Mouse (Mus musculus): ENCODE measurements at regions not wholly inside any gene's neighbourhood (a gene's known extent, or its start where the extent isn't known, plus 50 kb on each side); places are given as distances from the start of the nearest gene placed in this dataset.

DNA sequence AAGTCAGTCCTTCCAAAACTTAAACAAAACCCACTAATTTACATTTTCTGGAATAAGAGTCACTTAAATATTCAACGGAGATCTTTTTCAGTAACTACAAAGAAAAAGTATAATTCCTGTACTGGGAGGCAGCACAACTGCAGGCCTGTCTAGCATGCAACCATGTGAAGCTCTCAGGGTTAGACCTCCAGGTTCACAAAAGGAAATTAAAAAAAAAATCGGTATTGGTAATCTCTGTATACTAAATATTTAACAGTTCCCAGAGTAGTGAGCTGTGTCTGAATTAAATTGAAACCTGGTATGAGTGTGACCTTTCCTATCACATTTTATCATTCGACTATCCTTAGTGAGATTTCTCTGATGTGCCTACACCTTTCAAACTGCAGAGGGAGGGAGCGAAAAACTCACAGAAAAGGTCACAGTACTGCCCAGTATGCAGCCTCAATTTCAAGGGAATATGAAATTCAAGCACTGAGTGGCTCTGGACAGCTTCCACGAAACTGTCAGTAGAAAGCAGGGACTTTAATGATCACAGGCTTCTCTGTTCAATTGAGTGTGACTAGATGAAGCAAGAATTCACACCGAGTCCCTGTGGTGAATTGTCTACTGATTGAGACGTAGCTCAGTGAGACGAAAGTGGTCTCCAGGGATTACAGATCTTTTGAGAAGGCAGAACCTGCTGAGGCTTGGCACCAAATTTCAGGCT lies 197.9 kb upstream of the Spock3 start:
- ATAC-seq: peak; percentile 87
- H3K27ac ChIP-seq: peak overlapping the region; percentile 7; the same call in 1 of the 2 replicates
- H3K9ac ChIP-seq (replicated peaks): no peak overlapping the region
- no peak overlapping the region for H3K4me2 ChIP-seq (replicated peaks)
- 38% methylated on average over 8 of the region's 8 CpGs for WGBS
- H3K9me3 ChIP-seq: no peaks in the 10 kb centered on the region
- no peaks in the 10 kb centered on the region for H3K4me1 ChIP-seq (replicated peaks)
- no peak overlapping the region for H3K4me3 ChIP-seq (replicated peaks)
- H3K36me3 ChIP-seq: no peaks in the 10 kb centered on the region
- H3K27me3 ChIP-seq: no peaks in the 10 kb centered on the region

DNA sequence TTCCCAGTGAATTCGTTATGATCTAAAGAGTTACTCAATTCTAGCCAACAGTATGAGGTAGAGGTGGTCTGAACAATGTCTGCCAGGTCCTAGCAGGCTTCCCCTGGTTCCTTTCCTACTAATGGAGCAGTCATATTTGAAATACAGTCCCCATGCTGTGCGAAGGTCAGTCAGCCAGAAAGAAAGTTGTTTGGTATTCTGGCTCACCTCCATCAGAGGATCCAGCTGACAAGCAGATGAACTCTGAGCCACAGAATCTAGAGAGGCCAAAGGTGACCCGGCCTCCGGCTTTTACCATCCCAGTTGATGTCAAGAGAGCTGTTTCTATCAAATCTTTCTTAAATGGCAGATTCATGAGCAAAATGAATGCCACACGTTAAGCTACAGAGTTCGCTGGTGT lies 177.0 kb upstream of the Spock3 start:
- H3K4me1 ChIP-seq (replicated peaks): no peaks in the 10 kb centered on the region
- no peaks in the 10 kb centered on the region for H3K36me3 ChIP-seq
- H3K27me3 ChIP-seq: no peaks in the 10 kb centered on the region
- no peak overlapping the region for H3K9ac ChIP-seq (replicated peaks)
- no peak for ATAC-seq
- no peaks in the 10 kb centered on the region for H3K9me3 ChIP-seq
- H3K27ac ChIP-seq: no peak overlapping the region
- H3K4me3 ChIP-seq (replicated peaks): no peak overlapping the region
- 82% methylated on average over 6 of the region's 6 CpGs for WGBS
- no peak overlapping the region for H3K4me2 ChIP-seq (replicated peaks)

DNA sequence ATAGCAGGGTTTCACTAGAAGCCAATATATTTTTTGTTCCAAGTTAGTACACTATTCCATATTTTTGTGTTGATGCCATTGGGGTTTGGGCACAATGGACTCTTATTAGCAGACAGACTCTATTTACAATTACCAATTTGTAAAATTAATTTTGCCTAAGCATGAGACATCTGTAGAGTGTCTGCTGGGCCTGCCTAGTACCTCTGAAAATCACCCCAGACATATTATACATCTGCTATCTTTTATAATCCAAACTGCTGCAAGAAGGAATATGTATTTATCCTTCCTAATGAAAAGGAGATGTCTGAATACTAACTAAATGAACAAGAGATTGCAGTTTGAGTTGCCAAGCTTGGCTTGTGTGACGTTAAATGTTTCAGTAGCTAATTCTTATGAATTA lies 146.3 kb upstream of the Spock3 start:
- no peak for ATAC-seq
- H3K27ac ChIP-seq: no peak overlapping the region
- no peaks in the 10 kb centered on the region for H3K4me1 ChIP-seq (replicated peaks)
- 92% methylated on average over 1 of the region's 1 CpGs for WGBS
- H3K4me3 ChIP-seq (replicated peaks): no peak overlapping the region
- H3K36me3 ChIP-seq: no peaks in the 10 kb centered on the region
- H3K9me3 ChIP-seq: no peaks in the 10 kb centered on the region
- H3K4me2 ChIP-seq (replicated peaks): no peak overlapping the region
- H3K9ac ChIP-seq (replicated peaks): no peak overlapping the region
- no peaks in the 10 kb centered on the region for H3K27me3 ChIP-seq

Measured in midbrain, embryonic 13.5 days (tissue).